In genomic region chr13:3742094-3742730, GRCm38 (mm10) we compare ENCODE assay signal across 8 mouse cellular contexts.
DNase-seq lines count a peak whose midpoint lies in the region; ATAC-seq and TF ChIP-seq lines count a peak whose summit lies in the region.

No protein-coding gene starts in this region.

- peak; percentile 27 for DNase-seq in CH12.LX (ENCODE audit: extremely low read depth)
- DNase-seq in neural tube, embryonic 10.5 days (ENCODE audit: extremely low spot score, low spot score) = peak; percentile 53
- no peak for DNase-seq in testis, postnatal 10 days (ENCODE audit: low spot score)
- no peak for DNase-seq in right cerebral cortex, postnatal 36 days (ENCODE audit: low spot score in 2 of 2)
- no peak for DNase-seq in frontal cortex, postnatal 36 days (ENCODE audit: low spot score in 2 of 2)

- dilution Hi-C loops in CH12.LX (cut with MboI; ENCODE audit: extremely low pct_ligation_motif_present, extremely low pct_unique_long_range_greater_than_20kb, low sequenced_read_pairs) = no loop called here

- H3K4me3 ChIP-seq in CH12.LX (replicated peaks in 1 of 3; ENCODE audit: low read depth in 2 of 3, low read length in 2 of 3, poor library complexity in 1 of 3) = no peak overlapping the region
- no peak overlapping the region for H3K4me3 ChIP-seq in heart, embryonic 14.5 days (ENCODE audit: control insufficient read depth in 1 of 2, insufficient read depth in 1 of 2, low read depth in 1 of 2, low read length in 2 of 2)
- no peak overlapping the region for H3K4me3 ChIP-seq in limb, embryonic 15.5 days

- no peak for TF ChIP-seq EP300 in CH12.LX (IDR thresholded peaks at IDR 0.05; ENCODE audit: low read length)

- peaks cover 0 to 27% of the 10 kb centered on the region in 2 experiments; a peak in 2 of 4 replicates for H3K4me1 ChIP-seq in CH12.LX (ENCODE audit: control insufficient read depth in 1 of 2, insufficient read depth in 2 of 2)
- peaks cover 13 to 26% of the 10 kb centered on the region in 2 experiments for H3K4me1 ChIP-seq in heart, embryonic 14.5 days (ENCODE audit: control insufficient read depth in 2 of 2, insufficient read depth in 2 of 2, low read length in 2 of 2)
- H3K4me1 ChIP-seq in limb, embryonic 15.5 days = peaks cover 36% of the 10 kb centered on the region

- no peaks in the 10 kb centered on the region for H3K36me3 ChIP-seq in CH12.LX (replicated peaks in 1 of 2; ENCODE audit: control insufficient read depth in 1 of 2, insufficient read depth in 1 of 2, low read length in 1 of 2)
- no peaks in the 10 kb centered on the region for H3K36me3 ChIP-seq in heart, embryonic 14.5 days (ENCODE audit: control insufficient read depth, insufficient read depth, low read length)
- H3K36me3 ChIP-seq in limb, embryonic 15.5 days = no peaks in the 10 kb centered on the region

- H3K27me3 ChIP-seq in CH12.LX (replicated peaks) = no peaks in the 10 kb centered on the region
- H3K27me3 ChIP-seq in heart, embryonic 14.5 days (ENCODE audit: control insufficient read depth, insufficient read depth, low read length) = no peaks in the 10 kb centered on the region
- no peaks in the 10 kb centered on the region for H3K27me3 ChIP-seq in limb, embryonic 15.5 days

- H3K4me2 ChIP-seq in CH12.LX (ENCODE audit: insufficient read depth, low read depth, poor library complexity, severe bottlenecking) = no peak overlapping the region
- no peak overlapping the region for H3K4me2 ChIP-seq in heart, embryonic 14.5 days (ENCODE audit: low read length)
- H3K4me2 ChIP-seq in limb, embryonic 15.5 days = no peak overlapping the region

- no peaks in the 10 kb centered on the region for H3K9me3 ChIP-seq in CH12.LX (replicated peaks; ENCODE audit: low read length)
- H3K9me3 ChIP-seq in heart, embryonic 14.5 days (ENCODE audit: control insufficient read depth, low read length) = no peaks in the 10 kb centered on the region
- H3K9me3 ChIP-seq in limb, embryonic 15.5 days = no peaks in the 10 kb centered on the region

- in situ Hi-C loops in CH12.LX (cut with MboI; ENCODE audit: low pct_ligation_motif_present, low pct_unique_long_range_greater_than_20kb, low sequenced_read_pairs) = no loop called here

- no peak overlapping the region for H3K9ac ChIP-seq in CH12.LX (ENCODE audit: insufficient read depth, low read depth)
- no peak overlapping the region for H3K9ac ChIP-seq in heart, embryonic 14.5 days (ENCODE audit: low read length)
- H3K9ac ChIP-seq in limb, embryonic 15.5 days = no peak overlapping the region

- H3K27ac ChIP-seq in CH12.LX (ENCODE audit: insufficient read depth, low read depth) = no peak overlapping the region
- H3K27ac ChIP-seq in heart, embryonic 14.5 days (replicated peaks in 1 of 2; ENCODE audit: control insufficient read depth in 1 of 2, insufficient read depth in 1 of 2, low read depth in 2 of 2, low read length in 2 of 2) = peak overlapping the region; percentile 54 to 64; a peak in 3 of 4 replicates
- H3K27ac ChIP-seq in limb, embryonic 15.5 days = peak overlapping the region; percentile 90

- H3K79me2 ChIP-seq in CH12.LX (replicated peaks; ENCODE audit: control insufficient read depth, extremely low read depth, insufficient read depth, poor library complexity, severe bottlenecking) = no peaks in the 10 kb centered on the region

- no peak for TF ChIP-seq RAD21 in CH12.LX (IDR thresholded peaks at IDR 0.05; ENCODE audit: low read depth, low read length)

- ATAC-seq in common myeloid progenitor, adult 5-6 weeks (replicated peaks; ENCODE audit: low read depth, poor library complexity, severe bottlenecking) = peak; percentile 30
- peak; percentile 58 for ATAC-seq in heart, embryonic 14.5 days (ENCODE audit: insufficient number of reproducible peaks, insufficient read depth, low FRiP score, low read depth)
- peak; percentile 45 for ATAC-seq in limb, embryonic 15.5 days (ENCODE audit: insufficient number of reproducible peaks, low FRiP score, low TSS enrichment, low read depth)

- no peak for TF ChIP-seq CTCF in CH12.LX (conservative IDR thresholded peaks at IDR 0.05 in 1 of 2, IDR thresholded peaks at IDR 0.05 in 1 of 2; ENCODE audit: low read depth in 2 of 2, low read length in 2 of 2)

- TF ChIP-seq POLR2A in CH12.LX (IDR thresholded peaks at IDR 0.05; ENCODE audit: low read depth, low read length) = no peak

- WGBS in heart, embryonic 14.5 days = 53% methylated on average over 2 of the region's 2 CpGs
- 29% methylated on average over 2 of the region's 2 CpGs for WGBS in limb, embryonic 15.5 days

TF ChIP-seq in CH12.LX, 34 proteins besides CTCF, POLR2A, EP300 and RAD21:
- TF ChIP-seq USF2 (conservative IDR thresholded peaks at IDR 0.05; ENCODE audit: low read depth, low read length) (no peak), E2F4 (IDR thresholded peaks at IDR 0.05; ENCODE audit: insufficient replicate concordance, low read depth, low read length) (no peak), HCFC1 (IDR thresholded peaks at IDR 0.05; ENCODE audit: low read depth, low read length) (no peak), MXI1 (IDR thresholded peaks at IDR 0.05; ENCODE audit: low read depth, low read length) (no peak), JUND (conservative IDR thresholded peaks at IDR 0.05; ENCODE audit: low read depth, low read length) (no peak), MYC (IDR thresholded peaks at IDR 0.05; ENCODE audit: low read depth, low read length) (no peak), CHD1 (IDR thresholded peaks at IDR 0.05; ENCODE audit: low read depth, low read length) (no peak), RCOR1 (conservative IDR thresholded peaks at IDR 0.05; ENCODE audit: low read depth, low read length) (no peak), ELF1 (IDR thresholded peaks at IDR 0.05; ENCODE audit: low read depth, low read length) (no peak), JUN (IDR thresholded peaks at IDR 0.05; ENCODE audit: insufficient read depth, low read depth, low read length) (no peak), NELFE (IDR thresholded peaks at IDR 0.05; ENCODE audit: low read depth, low read length) (no peak)

Comparison
In these comparisons a context has a peak if more than half of its experiments do, and no peak if none do; other contexts are left out.
1. DNase-seq: peak in CH12.LX (single experiment) and neural tube, embryonic 10.5 days (single experiment); none in testis, postnatal 10 days (single experiment), right cerebral cortex, postnatal 36 days (0 of 2) and frontal cortex, postnatal 36 days (0 of 2).
2. Peak in every context shown above with its lines, with median percentiles within 50 percentile points of each other: ATAC-seq.